Mouse (Mus musculus) ES-Bruce4 (cell line): ENCODE results near the gene Eno2. TPM values are rescaled to one million over a fixed set of nuclear protein-coding genes. Genes with fewer than 3 reads are reported as not detected.
A peak's percentile ranks its signal among the peaks of the same experiment; 100 is the strongest.
"Not testable (repeated sequence)": the region's sequence is repeated elsewhere in the genome, so short reads cannot be mapped to it uniquely, and the experiment has no call there.

Experiments
- H3K27ac ChIP-seq: 2 replicates; pipeline ENCODE4 v1.5.1; 2012; ENCODE audit warnings: low read length, inconsistent platforms; ENCODE audit not compliant: insufficient read depth
- H3K27me3 ChIP-seq: 2 replicates; pipeline ENCODE4 v1.6.1; 2012; ENCODE audit warnings: mild to moderate bottlenecking, low read length, inconsistent platforms; ENCODE audit not compliant: control insufficient read depth, poor library complexity, insufficient read depth, severe bottlenecking
- H3K36me3 ChIP-seq: 2 replicates; pipeline ENCODE4 v1.6.1; 2012; ENCODE audit warnings: inconsistent platforms, mild to moderate bottlenecking, low read length, moderate library complexity; ENCODE audit not compliant: control insufficient read depth, poor library complexity, insufficient read depth, severe bottlenecking
- H3K4me1 ChIP-seq: one replicate; pipeline ENCODE4 v1.8.1; 2011; ENCODE audit warnings: low read length; ENCODE audit not compliant: control insufficient read depth, insufficient read depth
- H3K4me3 ChIP-seq: 2 replicates; pipeline ENCODE4 v1.5.1; 2011; ENCODE audit warnings: low read depth, mild to moderate bottlenecking, low read length
- H3K9ac ChIP-seq: 2 replicates; pipeline ENCODE4 v1.6.1; 2012; ENCODE audit warnings: low read depth, mild to moderate bottlenecking, inconsistent platforms; ENCODE audit not compliant: poor library complexity, severe bottlenecking
- H3K9me3 ChIP-seq: replicated peaks from 2 replicates; pipeline ENCODE4 v1.6.1; 2012; ENCODE audit warnings: mild to moderate bottlenecking, low read length, inconsistent platforms; ENCODE audit not compliant: control insufficient read depth, poor library complexity, insufficient read depth, severe bottlenecking
- CTCF ChIP-seq: IDR thresholded peaks from one replicate; pipeline ENCODE4 v1.8.1; 2011; ENCODE audit warnings: low read depth, low read length
- EP300 ChIP-seq: IDR thresholded peaks from 2 replicates; pipeline ENCODE4 v1.6.1; 2011; ENCODE audit warnings: low read depth, low read length; ENCODE audit not compliant: insufficient read depth
- POLR2A ChIP-seq: IDR thresholded peaks from one replicate; pipeline ENCODE4 v1.8.1; 2011; ENCODE audit warnings: low read length; ENCODE audit not compliant: insufficient read depth
- polyA plus RNA-seq: library from polyadenylated mRNA; stranded (reverse); fragments of >200 nt; gene quantifications from 2 replicates; pipeline ENCODE4 v1.2.4, GENCODE M21; 2011; ENCODE audit warnings: low read depth; ENCODE audit not compliant: missing spikeins, insufficient read depth, insufficient read length

Eno2 gene
- polyA plus RNA-seq, 1 experiment, result 7.4 TPM

DNA sequence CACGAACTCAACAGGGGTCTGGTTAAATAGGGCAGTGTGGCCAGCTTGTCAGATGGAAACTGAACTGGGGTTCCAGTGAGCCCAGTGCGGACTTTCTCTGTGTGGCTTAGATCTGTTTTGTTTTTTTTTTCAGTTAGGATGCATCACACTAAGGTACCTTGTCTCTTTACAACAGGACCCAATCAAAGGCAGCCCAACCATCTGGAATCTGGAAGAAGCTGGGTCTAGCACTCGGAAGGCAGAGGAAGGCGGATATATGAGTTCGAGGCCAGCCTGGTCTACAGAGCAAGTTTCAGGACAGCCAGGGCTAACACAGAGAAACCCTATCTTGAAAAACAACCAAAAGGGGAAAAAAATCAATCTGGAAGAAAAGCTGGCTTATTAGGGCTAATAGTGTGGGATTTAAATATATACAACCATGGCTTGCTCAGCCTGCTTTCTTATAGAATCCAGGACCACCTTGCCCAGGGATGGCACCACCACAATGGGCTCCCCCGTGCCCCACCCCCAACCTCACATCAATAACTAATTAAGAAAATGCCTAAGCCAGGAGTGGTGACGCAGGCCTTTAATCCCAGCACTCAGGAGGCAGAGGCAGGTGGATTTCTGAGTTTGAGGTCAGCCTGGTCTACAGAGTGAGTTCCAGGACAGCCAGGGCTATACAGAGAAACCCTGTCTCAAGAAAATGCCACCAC is 37.1 kb upstream of the Eno2 start:
- H3K9ac ChIP-seq, result peak overlapping the region; percentile 84
- no peaks in the 10 kb centered on the region for H3K4me1 ChIP-seq
- TF ChIP-seq CTCF, result no peak
- no peak for TF ChIP-seq POLR2A
- TF ChIP-seq EP300, result no peak
- H3K4me3 ChIP-seq, result peak overlapping the region; percentile 54
- H3K36me3 ChIP-seq, result peaks cover 3% of the 10 kb centered on the region
- H3K27ac ChIP-seq, result peak overlapping the region; percentile 97
- H3K27me3 ChIP-seq, result no peaks in the 10 kb centered on the region
- H3K9me3 ChIP-seq, result no peaks in the 10 kb centered on the region

DNA sequence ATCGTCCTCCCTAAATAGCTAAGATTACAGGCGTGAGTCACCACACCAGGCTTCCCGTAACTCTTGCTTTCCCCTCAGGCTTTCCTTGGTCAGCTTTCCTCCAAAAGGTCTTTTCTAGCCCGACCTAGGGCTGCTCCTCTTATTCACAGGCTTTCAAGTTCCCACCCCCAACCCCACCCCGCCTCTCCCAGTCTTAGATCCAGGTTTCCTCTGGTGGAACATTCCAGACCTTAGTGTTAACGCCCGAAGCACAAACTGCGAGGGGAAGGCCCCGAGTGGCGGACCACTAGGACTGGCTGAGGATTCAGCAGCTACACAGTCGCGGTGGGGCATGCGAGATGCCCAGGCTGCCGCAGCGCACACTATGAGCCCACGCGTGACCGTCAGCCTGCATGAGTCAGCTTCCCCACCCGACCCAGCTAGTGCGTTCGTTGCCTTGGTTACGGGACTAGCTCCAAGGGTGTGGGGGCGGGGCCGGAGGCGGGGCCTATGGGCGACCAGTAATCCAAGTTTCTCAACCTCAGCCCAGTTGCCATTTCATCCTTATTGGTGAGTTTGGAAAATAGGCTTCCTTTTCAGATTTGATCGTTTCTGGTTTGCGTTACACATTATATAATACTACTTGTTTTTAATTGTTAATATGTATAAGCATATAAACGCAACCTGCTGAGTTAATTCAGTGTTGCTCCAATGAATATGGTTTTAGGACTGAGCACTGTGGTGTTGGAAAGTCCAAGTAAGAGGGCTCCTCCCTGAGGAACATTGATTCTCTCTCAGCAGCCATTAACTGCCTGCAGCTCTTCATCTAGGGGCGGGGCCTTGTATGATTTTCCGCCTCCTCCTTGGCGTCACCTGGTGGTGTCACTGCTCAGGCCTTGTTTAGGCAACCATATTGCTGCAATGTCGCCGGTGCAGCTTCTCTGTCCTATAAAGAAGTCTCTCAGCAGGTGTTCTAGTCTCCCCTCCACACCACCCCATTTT is 36.2 kb upstream of the Eno2 start:
- Histone ChIP-seq H3K9me3 (no peaks in the 10 kb centered on the region), H3K4me1 (no peaks in the 10 kb centered on the region), H3K9ac (peak overlapping the region; percentile 84), H3K27me3 (no peaks in the 10 kb centered on the region), H3K36me3 (no peaks in the 10 kb centered on the region), H3K4me3 (peak overlapping the region; percentile 56), H3K27ac (peak overlapping the region; percentile 97)
- peak; percentile 29 for TF ChIP-seq CTCF
- peak; percentile 59; the same call in 1 of the 2 replicates for TF ChIP-seq EP300
- TF ChIP-seq POLR2A, result peak; percentile 63

DNA sequence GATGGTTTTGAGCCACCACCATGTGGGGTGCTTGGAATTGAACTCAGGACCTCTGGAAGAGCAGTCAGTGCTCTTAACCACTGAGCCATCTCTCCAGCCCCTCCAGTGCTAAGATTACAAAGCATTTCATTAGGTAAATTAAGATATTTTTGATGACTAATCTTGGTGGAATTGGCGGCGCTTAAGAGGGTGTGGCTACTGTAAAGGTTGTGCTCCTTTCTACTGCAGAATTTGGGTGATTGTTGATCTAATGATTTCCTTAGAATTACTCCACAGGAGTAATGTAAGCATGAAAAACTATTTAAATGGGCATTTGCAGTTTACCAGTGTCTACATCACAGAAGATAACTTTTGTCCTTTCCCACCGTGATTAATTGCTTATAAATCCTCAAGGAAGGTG is 34.9 kb upstream of the Eno2 start:
- Histone ChIP-seq H3K36me3 (no peaks in the 10 kb centered on the region), H3K27me3 (no peaks in the 10 kb centered on the region), H3K27ac (peak overlapping the region; percentile 66), H3K9me3 (no peaks in the 10 kb centered on the region), H3K4me3 (no peak overlapping the region), H3K9ac (peak overlapping the region; percentile 2), H3K4me1 (no peaks in the 10 kb centered on the region)
- TF ChIP-seq CTCF (no peak), POLR2A (no peak), EP300 (no peak)

DNA sequence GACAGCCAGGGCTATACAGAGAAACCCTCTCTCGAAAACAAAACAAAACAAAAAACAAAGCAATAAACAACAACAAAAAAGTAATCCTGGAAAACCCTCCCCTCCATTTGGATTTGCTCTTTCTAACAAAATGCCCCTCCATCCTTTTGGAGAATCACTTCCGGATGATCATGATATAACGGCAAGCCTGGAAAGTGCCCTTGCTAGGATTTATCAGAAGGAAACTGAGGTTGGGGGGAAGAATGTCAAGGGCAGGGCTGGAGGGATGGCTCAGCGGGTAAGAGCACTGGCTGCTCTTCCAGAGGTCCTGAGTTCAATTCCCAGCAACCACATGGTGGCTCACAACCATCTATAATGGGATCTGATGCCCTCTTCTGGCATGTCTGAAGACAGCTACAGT is 34.2 kb upstream of the Eno2 start:
- H3K9ac ChIP-seq, H3K36me3 ChIP-seq, H3K9me3 ChIP-seq, H3K4me1 ChIP-seq, H3K4me3 ChIP-seq, H3K27me3 ChIP-seq: not testable (repeated sequence)
- peak overlapping the region; percentile 37; the same call in 1 of the 2 replicates for H3K27ac ChIP-seq

DNA sequence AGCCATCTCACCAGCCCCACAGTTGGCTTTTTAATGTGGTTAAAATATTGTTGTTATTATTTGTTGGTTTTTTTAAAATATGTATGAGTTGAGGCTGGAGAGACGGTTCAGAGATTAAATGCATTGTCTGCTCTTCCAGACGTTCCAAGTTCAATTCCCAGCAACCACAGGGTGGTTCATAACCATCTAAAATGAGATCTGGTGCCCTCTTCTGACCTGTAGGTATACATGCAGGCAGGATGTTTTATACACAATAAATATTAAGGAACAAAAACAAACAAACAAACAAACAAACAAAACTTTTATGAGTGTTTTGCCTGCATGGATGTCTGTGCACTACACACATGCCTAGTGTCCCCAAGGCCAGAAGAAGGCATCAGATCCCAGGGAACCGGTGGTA is 33.6 kb upstream of the Eno2 start:
- peak overlapping the region; percentile 37 for H3K27ac ChIP-seq

DNA sequence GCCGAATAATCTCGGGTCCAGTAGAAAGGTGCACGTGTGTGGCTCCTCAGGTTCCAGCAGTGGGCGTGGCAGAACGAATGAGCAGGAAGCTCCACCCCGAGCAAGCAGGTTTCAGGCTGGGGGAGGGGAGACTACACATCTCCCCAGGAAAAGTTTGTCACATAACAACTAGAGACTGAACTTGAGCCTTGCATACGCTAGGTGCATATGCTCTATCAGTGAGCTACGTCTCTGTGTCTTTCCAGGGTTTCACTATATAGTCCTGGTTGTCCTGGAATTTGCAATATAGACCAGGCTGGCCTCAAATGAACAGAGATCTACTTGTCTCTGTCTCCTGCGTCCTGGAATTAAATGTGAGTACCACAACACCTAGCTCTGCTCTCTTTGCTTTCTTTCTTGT is 32.9 kb upstream of the Eno2 start:
- Histone ChIP-seq H3K9ac (peak overlapping the region; percentile 94), H3K4me3 (peak overlapping the region; percentile 66), H3K27ac (peak overlapping the region; percentile 99)
- H3K9me3 ChIP-seq, H3K36me3 ChIP-seq, H3K27me3 ChIP-seq, H3K4me1 ChIP-seq: not testable (repeated sequence)

More for the DNA sequence above, 33.6 kb upstream of the Eno2 start:
- Histone ChIP-seq H3K9me3 (no peaks in the 10 kb centered on the region), H3K9ac (peak overlapping the region; percentile 94; the same call in 1 of the 2 replicates), H3K4me3 (peak overlapping the region; percentile 49), H3K4me1 (no peaks in the 10 kb centered on the region), H3K27me3 (no peaks in the 10 kb centered on the region), H3K36me3 (no peaks in the 10 kb centered on the region)
- TF ChIP-seq CTCF (no peak), EP300 (no peak), POLR2A (no peak)
